ENCODE assay signal across 8 mouse cellular contexts in the genomic region with DNA sequence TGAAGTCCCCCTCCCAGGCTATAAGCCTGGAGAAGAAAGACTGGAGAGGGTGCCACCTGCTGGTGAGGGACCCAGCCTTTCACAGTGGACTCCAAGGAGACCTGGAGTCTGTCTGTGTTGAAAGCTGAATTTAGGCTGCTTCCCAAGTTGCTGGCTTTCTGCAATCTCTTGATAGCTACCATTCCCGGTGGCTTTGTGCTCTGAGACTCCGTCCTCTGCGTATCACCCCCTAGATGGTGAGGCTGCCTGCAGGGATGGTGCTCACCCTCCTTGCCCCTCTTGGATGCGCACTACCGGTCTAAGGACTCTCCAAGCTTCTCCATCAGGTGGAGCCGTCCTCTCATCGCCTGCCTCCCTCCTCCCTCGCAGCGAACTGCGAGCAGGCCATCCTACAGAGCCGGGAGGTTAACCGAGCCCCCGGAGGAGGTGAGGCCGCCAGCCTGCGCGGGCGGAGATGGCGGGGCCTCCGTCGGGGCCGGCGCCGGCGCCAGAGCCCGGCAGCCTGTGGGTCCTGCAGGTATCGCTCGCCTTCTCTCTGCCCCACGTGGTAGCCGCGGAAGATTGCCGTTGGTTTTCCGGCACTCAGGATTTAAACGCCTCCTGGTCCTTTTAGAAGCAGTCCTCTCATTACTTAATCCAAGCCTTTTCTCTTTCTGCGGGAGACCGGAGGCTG. TPM values are rescaled to one million over a fixed set of nuclear protein-coding genes. Genes with fewer than 3 reads are reported as not detected.
DNase-seq lines count a peak whose midpoint lies in the region; ATAC-seq and TF ChIP-seq lines count a peak whose summit lies in the region.

A gene (plus strand): TSS at position 136 of the 673 bp plus-strand sequence.

- peak; percentile 73 for ATAC-seq in forebrain, postnatal 0 days
- peak; percentile 70 for ATAC-seq in hindbrain, embryonic 11.5 days (ENCODE audit: low FRiP score)
- peak; percentile 78 for ATAC-seq in lung, embryonic 14.5 days (ENCODE audit: insufficient read depth)
- no peak for ATAC-seq in activated CD4-positive, CD25-positive, alpha-beta regulatory T cell, adult 4 months

- TF ChIP-seq CTCF in forebrain, postnatal 0 days (IDR thresholded peaks at IDR 0.05; ENCODE audit: low read depth), result peak; percentile 79
- peak; percentile 75 for TF ChIP-seq CTCF in lung, embryonic 14.5 days (IDR thresholded peaks at IDR 0.05; ENCODE audit: low read depth)

- peaks cover 9% of the 10 kb centered on the region; the same call in 1 of the 2 replicates for H3K4me1 ChIP-seq in forebrain, postnatal 0 days (ENCODE audit: insufficient read depth)
- no peaks in the 10 kb centered on the region for H3K4me1 ChIP-seq in hindbrain, embryonic 11.5 days (replicated peaks; ENCODE audit: control insufficient read depth, insufficient read depth, low read length)
- H3K4me1 ChIP-seq in lung, embryonic 14.5 days (ENCODE audit: insufficient read depth), result no peaks in the 10 kb centered on the region; the same call in 1 of the 2 replicates

- H3K4me2 ChIP-seq in forebrain, postnatal 0 days (ENCODE audit: low read depth), result peak within 1 kb of the TSS; percentile 83
- H3K4me2 ChIP-seq in hindbrain, embryonic 11.5 days (replicated peaks; ENCODE audit: low read depth, low read length), result peak within 1 kb of the TSS; percentile 80
- H3K4me2 ChIP-seq in lung, embryonic 14.5 days, result peak within 1 kb of the TSS; percentile 79

- WGBS in forebrain, postnatal 0 days, result 3% methylated on average over 35 of the region's 35 CpGs
- under 1% methylated on average over 35 of the region's 35 CpGs for WGBS in hindbrain, embryonic 11.5 days
- WGBS in lung, embryonic 14.5 days, result under 1% methylated on average over 35 of the region's 35 CpGs

- H3K4me3 ChIP-seq in forebrain, postnatal 0 days (ENCODE audit: low read depth, low read length), result peak within 1 kb of the TSS; percentile 49
- peak within 1 kb of the TSS; percentile 43 for H3K4me3 ChIP-seq in hindbrain, embryonic 11.5 days (ENCODE audit: low read depth, low read length)
- peak within 1 kb of the TSS; percentile 42 for H3K4me3 ChIP-seq in lung, embryonic 14.5 days (ENCODE audit: low read depth, low read length)

- H3K27ac ChIP-seq in forebrain, postnatal 0 days (ENCODE audit: low read depth, low read length), result peak within 1 kb of the TSS; percentile 85
- no peak within 1 kb of the TSS for H3K27ac ChIP-seq in hindbrain, embryonic 11.5 days (ENCODE audit: low read depth, low read length)
- H3K27ac ChIP-seq in lung, embryonic 14.5 days (ENCODE audit: low read depth), result no peak within 1 kb of the TSS

- no peaks in the 10 kb centered on the region for H3K36me3 ChIP-seq in forebrain, postnatal 0 days (ENCODE audit: insufficient read depth)
- H3K36me3 ChIP-seq in hindbrain, embryonic 11.5 days (ENCODE audit: control insufficient read depth, insufficient read depth, low read length), result no peaks in the 10 kb centered on the region
- no peaks in the 10 kb centered on the region for H3K36me3 ChIP-seq in lung, embryonic 14.5 days (ENCODE audit: insufficient read depth)

- H3K9me3 ChIP-seq in forebrain, postnatal 0 days (ENCODE audit: low read length), result no peaks in the 10 kb centered on the region
- no peaks in the 10 kb centered on the region for H3K9me3 ChIP-seq in hindbrain, embryonic 11.5 days (ENCODE audit: control insufficient read depth, low read length)
- no peaks in the 10 kb centered on the region for H3K9me3 ChIP-seq in lung, embryonic 14.5 days (ENCODE audit: low read depth, low read length)

- H3K9ac ChIP-seq in forebrain, postnatal 0 days, result peak within 1 kb of the TSS; percentile 77
- peak within 1 kb of the TSS; percentile 63 for H3K9ac ChIP-seq in hindbrain, embryonic 11.5 days (ENCODE audit: low read depth, low read length)
- H3K9ac ChIP-seq in lung, embryonic 14.5 days, result 0 out of 2 replicates have a peak within 1 kb of the TSS, but pooled peaks have one; percentile 9

- no peaks in the 10 kb centered on the region for H3K27me3 ChIP-seq in forebrain, postnatal 0 days (ENCODE audit: insufficient read depth, low read length)
- peaks cover 16% of the 10 kb centered on the region for H3K27me3 ChIP-seq in hindbrain, embryonic 11.5 days (ENCODE audit: control insufficient read depth, insufficient read depth, low read length)
- H3K27me3 ChIP-seq in lung, embryonic 14.5 days (ENCODE audit: insufficient read depth, low read length), result peaks cover 55% of the 10 kb centered on the region

- DNase-seq in Muller cell, postnatal 12 days (ENCODE audit: inconsistent ontology term), result peak; percentile 78
- DNase-seq in cerebellum, adult 8-10 months, result peak; percentile 80
- DNase-seq in forebrain, postnatal 0 days, result peak; percentile 87
- peak; percentile 82 for DNase-seq in hindbrain, embryonic 11.5 days (ENCODE audit: low spot score)
- peak; percentile 71 for DNase-seq in layer of hippocampus, adult 9-11 months
- peak; percentile 81 for DNase-seq in lung, embryonic 14.5 days
- DNase-seq in ovary, postnatal 14 days (ENCODE audit: low spot score), result peak; percentile 36

RNA-seq across cellular contexts. Expression of the gene that starts here (rescaled TPM):
- total RNA-seq in forebrain, postnatal 0 days (2014; rRNA removed), result 28.9 and 35.3 TPM in 2 replicates
- polyA plus RNA-seq in forebrain, postnatal 0 days (2015; fragmentation: Nextera tagmentation; extraction: Ambion mirVana), result 41.1 and 57.6 TPM in 2 replicates
- 8.4 and 10.6 TPM in 2 replicates for polyA plus RNA-seq in hindbrain, embryonic 11.5 days (2014; fragmentation: Nextera tagmentation; extraction: Ambion mirVana)
- polyA plus RNA-seq in lung, embryonic 14.5 days (2014; fragmentation: Nextera tagmentation; extraction: Ambion mirVana), result 1.4 and 1.8 TPM in 2 replicates
- not detected for polyA plus RNA-seq in activated CD4-positive, CD25-positive, alpha-beta regulatory T cell, adult 4 months (2017; shearing (Covaris generic))

Comparison
In these comparisons a context has a peak if more than half of its experiments do, and no peak if none do; other contexts are left out.
1. DNase-seq: peak in every context shown above with its lines; median percentile 87 in forebrain, postnatal 0 days; 82 in hindbrain, embryonic 11.5 days; 81 in lung, embryonic 14.5 days; 80 in cerebellum, adult 8-10 months; 78 in Muller cell, postnatal 12 days; 71 in layer of hippocampus, adult 9-11 months; 36 in ovary, postnatal 14 days.
2. H3K9ac ChIP-seq: peak in every context shown above with its lines; median percentile 77 in forebrain, postnatal 0 days; 63 in hindbrain, embryonic 11.5 days; 9 in lung, embryonic 14.5 days.